Mouse (Mus musculus): ENCODE results near the gene Tgfb1i1.

DNA sequence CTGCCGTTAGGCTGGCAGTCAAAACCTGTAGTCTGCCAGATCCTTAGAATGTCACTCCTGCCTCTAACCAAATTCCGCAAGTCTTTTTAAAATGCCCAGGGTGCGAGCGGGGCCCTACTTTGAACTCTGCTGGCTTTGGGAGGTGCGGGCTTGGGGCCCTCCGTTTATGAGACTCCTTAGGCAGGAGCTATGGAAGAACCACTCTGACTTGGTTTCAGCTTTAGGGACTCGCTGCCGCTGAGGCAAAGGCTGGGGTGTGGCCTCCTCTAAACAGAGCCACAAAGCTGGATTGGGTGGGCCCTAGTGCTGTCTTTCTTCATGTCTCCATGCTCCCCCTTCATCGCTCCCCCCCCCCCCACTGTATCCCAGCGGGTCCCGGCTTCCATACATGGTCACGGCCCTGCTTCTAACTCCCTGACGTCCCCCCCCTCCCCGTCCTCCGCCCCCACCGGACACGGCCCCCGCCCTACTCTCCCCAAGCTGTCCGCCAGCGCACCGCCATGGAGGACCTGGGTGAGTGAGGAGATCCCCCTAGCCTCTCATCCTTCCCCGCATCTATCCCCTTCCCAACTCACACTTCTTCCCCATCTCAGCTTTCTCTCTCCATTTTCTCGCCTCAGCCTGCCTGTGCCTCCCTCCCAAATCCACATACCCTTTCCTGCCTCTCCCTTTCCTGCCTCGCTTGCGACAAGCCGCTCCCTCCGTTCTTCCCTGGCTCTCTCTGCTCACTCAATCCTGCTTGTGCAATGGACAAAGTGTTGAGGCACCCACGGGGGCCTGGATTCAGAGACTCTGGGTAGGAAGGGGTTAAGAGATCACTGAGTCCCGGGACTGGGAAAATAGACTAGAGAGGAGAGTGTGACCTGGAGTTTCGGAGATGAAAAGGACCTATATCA, at the start of gene Tgfb1i1:
- TF ChIP-seq TAL1 (IDR thresholded peaks at IDR 0.05; ENCODE audit: low read length) (no peak), GATA1 (IDR thresholded peaks at IDR 0.05; ENCODE audit: low read length) (no peak)

Measured in erythroblast, embryonic 14.5 days (primary cell).